Mouse (Mus musculus) E14TG2a.4 (cell line): ENCODE measurements around the gene Pdzd2.

ENCODE experiments used
- CTCF ChIP-seq: conservative IDR thresholded peaks from 2 replicates; pipeline ENCODE4 v1.5.1; 2014; ENCODE audit warnings: low read length
- NANOG ChIP-seq: IDR thresholded peaks from 2 replicates; pipeline ENCODE4 v1.6.1; 2014; ENCODE audit warnings: borderline replicate concordance, low read length, mixed read lengths
- POU5F1 ChIP-seq: IDR thresholded peaks from 2 replicates; pipeline ENCODE4 v1.6.1; 2014; ENCODE audit warnings: low read length, borderline replicate concordance

DNA sequence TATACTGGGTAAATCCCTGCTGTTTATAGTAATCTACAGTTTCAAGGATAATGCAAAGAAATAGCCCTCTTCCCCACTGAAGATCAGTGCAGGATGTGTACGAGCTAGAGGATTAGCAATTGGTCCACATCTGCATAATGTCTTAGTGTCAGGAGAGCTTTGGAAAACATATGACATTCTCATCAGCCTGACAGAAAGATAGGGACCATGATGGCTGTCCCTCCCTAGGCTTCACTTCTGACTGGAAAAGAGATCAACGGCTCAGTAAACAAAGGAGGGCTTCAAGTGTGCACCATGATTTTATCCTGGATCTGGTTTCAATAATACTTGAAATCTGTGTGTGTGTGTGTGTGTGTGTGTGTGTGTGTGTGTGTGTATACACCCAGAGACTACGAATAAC lies 186.5 kb downstream of the Pdzd2 start:
- TF ChIP-seq CTCF (no peak), NANOG (no peak), POU5F1 (no peak)
